Mouse (Mus musculus) lung, adult 2 months (tissue): ENCODE data around the gene Gm20388.

ENCODE experiments used
- CTCF ChIP-seq: fragments of 200-500 bp; IDR thresholded peaks from 2 replicates; pipeline ENCODE4 v1.5.1; 2011; ENCODE audit warnings: mild to moderate bottlenecking, low read length, control low read depth; ENCODE audit not compliant: insufficient read depth
- POLR2A ChIP-seq: fragments of 200-500 bp; IDR thresholded peaks from 2 replicates; pipeline ENCODE4 v1.6.1; 2011; ENCODE audit warnings: low read depth, mild to moderate bottlenecking, control low read depth, low read length, borderline replicate concordance; ENCODE audit errors: extremely low read depth

GRCm38 (mm10) chr8:123349073-123349472, 3438.4 kb downstream of the Gm20388 start:
- TF ChIP-seq POLR2A (no peak), CTCF (no peak)
